Mouse (Mus musculus) olfactory bulb, adult 2 months (tissue): ENCODE measurements around the gene Creld1.

ENCODE experiments used
- CTCF ChIP-seq: fragments of 200-500 bp; IDR thresholded peaks from 2 replicates; pipeline ENCODE4 v1.5.1; 2012; ENCODE audit warnings: low read depth, mild to moderate bottlenecking, low read length, moderate library complexity; ENCODE audit not compliant: insufficient read depth
- POLR2A ChIP-seq: fragments of 200-500 bp; IDR thresholded peaks from 2 replicates; pipeline ENCODE4 v1.6.1; 2012; ENCODE audit warnings: mild to moderate bottlenecking, low read depth, low read length, moderate library complexity; ENCODE audit not compliant: insufficient read depth

GRCm38 (mm10) chr6:113437135-113437534 is 46.0 kb upstream of the Creld1 start:
- TF ChIP-seq POLR2A (no peak), CTCF (no peak)
